9 mouse cellular contexts compared by ENCODE assay signal in the genomic region with DNA sequence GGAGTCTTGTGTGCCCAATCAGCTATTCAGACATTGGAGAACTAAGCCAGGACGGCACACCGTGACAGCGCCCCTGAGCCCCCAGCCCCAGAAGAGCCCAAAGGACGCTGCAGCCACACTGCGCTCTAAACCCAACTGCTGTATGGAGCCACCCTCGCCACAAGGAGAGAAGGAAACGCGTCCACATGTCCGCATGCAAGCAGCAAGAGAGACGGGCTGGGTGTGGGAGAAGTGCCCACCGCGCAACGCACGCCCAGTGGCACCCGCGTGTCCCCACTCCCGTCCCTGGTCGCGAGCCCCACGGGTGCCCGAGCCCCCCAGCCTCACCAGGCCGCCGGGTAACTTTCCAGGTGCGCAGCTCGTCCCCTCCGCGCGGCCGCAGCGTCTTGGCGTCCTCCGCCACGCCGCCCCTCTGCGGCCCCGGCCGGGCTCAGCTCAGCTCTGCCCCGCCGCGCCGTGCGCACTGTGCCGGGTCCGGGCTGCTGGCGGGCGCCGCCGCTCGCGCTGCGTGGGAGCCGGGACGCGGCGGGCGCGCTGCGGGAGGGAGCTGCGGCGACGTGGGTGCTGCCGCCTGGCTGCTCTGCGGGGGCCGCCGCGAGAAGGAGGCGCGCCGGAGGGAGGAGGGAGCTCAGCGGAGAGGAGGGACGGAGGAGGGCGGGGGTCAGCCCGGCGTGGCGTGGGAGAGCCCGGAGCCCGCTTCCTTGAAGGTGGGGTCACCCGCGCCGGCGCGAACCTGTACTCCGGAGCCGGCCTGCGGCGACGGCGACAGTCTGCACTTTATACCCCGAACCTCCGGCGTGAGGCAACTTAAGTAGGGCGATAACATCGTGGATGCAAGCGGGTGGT. TPM values are rescaled to one million over a fixed set of nuclear protein-coding genes. Genes with fewer than 3 reads are reported as not detected.
DNase-seq lines count a peak whose midpoint lies in the region; ATAC-seq and TF ChIP-seq lines count a peak whose summit lies in the region.
"Had no signal": no experiment of that assay in that cellular context is flagged by ENCODE, and none has a peak within 500 bp of the region (broad histone marks: within the 10 kb centered on the region; RNA-seq: fewer than 3 reads in every experiment).

Gene Prkg2, minus strand, starts transcription at position 756 of the 846 bp plus-strand sequence.

- peaks cover 10% of the 10 kb centered on the region; the same call in 1 of the 2 replicates for H3K27me3 ChIP-seq in kidney, postnatal 0 days (ENCODE audit: insufficient read depth, low read length)
- peaks cover 46% of the 10 kb centered on the region for H3K27me3 ChIP-seq in liver, embryonic 15.5 days

- DNase-seq in gastrocnemius, postnatal 10 days, result peak; percentile 34
- no peak for DNase-seq in gastrocnemius, adult 8-10 months (ENCODE audit: low spot score in 2 of 2)
- peak; percentile 6 for DNase-seq in adrenal gland, postnatal 25 days
- peak; percentile 27 to 31 for DNase-seq in frontal cortex, postnatal 25 days (ENCODE audit: low spot score in 2 of 2)
- peak; percentile 40 for DNase-seq in kidney, postnatal 0 days (ENCODE audit: low spot score)
- DNase-seq in ovary, postnatal 14 days (ENCODE audit: low spot score), result peak; percentile 9

- H3K27ac ChIP-seq in kidney, postnatal 0 days, result no peak within 1 kb of the TSS
- no peak within 1 kb of the TSS for H3K27ac ChIP-seq in liver, embryonic 15.5 days (replicated peaks)

- H3K36me3 ChIP-seq in kidney, postnatal 0 days (ENCODE audit: insufficient read depth, low read length), result no peaks in the 10 kb centered on the region
- H3K36me3 ChIP-seq in liver, embryonic 15.5 days (replicated peaks), result no peaks in the 10 kb centered on the region
- H3K36me3 ChIP-seq: G1E had no signal

- peaks cover 5% of the 10 kb centered on the region; the same call in 1 of the 2 replicates for H3K4me1 ChIP-seq in kidney, postnatal 0 days (replicated peaks; ENCODE audit: insufficient read depth, low read length)
- H3K4me1 ChIP-seq in liver, embryonic 15.5 days (replicated peaks), result no peaks in the 10 kb centered on the region

- TF ChIP-seq CTCF in kidney, postnatal 0 days (IDR thresholded peaks at IDR 0.05; ENCODE audit: low read depth), result no peak

- peak; percentile 73 for ATAC-seq in kidney, postnatal 0 days (replicated peaks; ENCODE audit: low FRiP score, low read depth)
- ATAC-seq in liver, embryonic 15.5 days (ENCODE audit: insufficient read depth), result no peak
- ATAC-seq in erythroblast, adult 5-6 weeks (replicated peaks; ENCODE audit: low FRiP score, poor library complexity, severe bottlenecking), result no peak

- peak within 1 kb of the TSS; percentile 50 for H3K4me3 ChIP-seq in kidney, postnatal 0 days (replicated peaks; ENCODE audit: low read depth, low read length)
- H3K4me3 ChIP-seq in liver, embryonic 15.5 days (replicated peaks), result peak within 1 kb of the TSS; percentile 22; the same call in 1 of the 2 replicates

- H3K4me2 ChIP-seq in kidney, postnatal 0 days (ENCODE audit: low read length), result peak within 1 kb of the TSS; percentile 81
- H3K4me2 ChIP-seq in liver, embryonic 15.5 days, result peak within 1 kb of the TSS; percentile 44

- WGBS in kidney, postnatal 0 days, result under 1% methylated on average over 94 of the region's 94 CpGs
- WGBS in liver, embryonic 15.5 days (ENCODE audit: insufficient replicate concordance), result under 1% methylated on average over 87 of the region's 94 CpGs

- no peaks in the 10 kb centered on the region for H3K9me3 ChIP-seq in kidney, postnatal 0 days (replicated peaks; ENCODE audit: low read length)
- H3K9me3 ChIP-seq in liver, embryonic 15.5 days (replicated peaks), result no peaks in the 10 kb centered on the region

- peak within 1 kb of the TSS; percentile 55 for H3K9ac ChIP-seq in kidney, postnatal 0 days (ENCODE audit: low read depth, low read length)
- H3K9ac ChIP-seq in liver, embryonic 15.5 days, result no peak within 1 kb of the TSS

RNA-seq across cellular contexts. Expression of gene Prkg2, which starts in this region (rescaled TPM):
- total RNA-seq in gastrocnemius, postnatal 10 days (2021), result 1 to 10 TPM in 1 of 2 experiments, under 1 TPM in 1; 0.75 to 1.1 TPM
- total RNA-seq in gastrocnemius, adult 8-10 months (2022), result 1 to 10 TPM in 2 of 4 experiments, under 1 TPM in 2; 0.53 to 1.3 (median 0.85) TPM
- 2.9 and 3.3 TPM in 2 replicates for total RNA-seq in adrenal gland, postnatal 25 days (2021)
- 2.3 and 3.2 TPM in 2 replicates for polyA plus RNA-seq in kidney, postnatal 0 days (2015; fragmentation: Nextera tagmentation; extraction: Ambion mirVana)
- 0.02 and 0.16 TPM in 2 replicates for polyA plus RNA-seq in liver, embryonic 15.5 days (2015; fragmentation: Nextera tagmentation; extraction: Ambion mirVana)
- not detected in 2 replicates for total RNA-seq in erythroblast, adult 5-6 weeks (2015; ENCODE audit: low replicate concordance)
- not detected in 2 replicates for total RNA-seq in erythroblast, adult 5-6 weeks (2017; ENCODE audit: low replicate concordance)
- polyA plus RNA-seq: G1E had no signal

Comparison
In these comparisons a context has a peak if more than half of its experiments do, and no peak if none do; other contexts are left out.
1. DNase-seq: peak in gastrocnemius, postnatal 10 days (single experiment), adrenal gland, postnatal 25 days (single experiment), frontal cortex, postnatal 25 days (2 of 2), kidney, postnatal 0 days (single experiment) and ovary, postnatal 14 days (single experiment); none in gastrocnemius, adult 8-10 months (0 of 2).